Mouse (Mus musculus): ENCODE data around the gene Mctp2.
A peak's percentile ranks its signal among the peaks of the same experiment; 100 is the strongest.
"Not testable (repeated sequence)": the region's sequence is repeated elsewhere in the genome, so short reads cannot be mapped to it uniquely, and the experiment has no call there.

The Mctp2 gene

DNA sequence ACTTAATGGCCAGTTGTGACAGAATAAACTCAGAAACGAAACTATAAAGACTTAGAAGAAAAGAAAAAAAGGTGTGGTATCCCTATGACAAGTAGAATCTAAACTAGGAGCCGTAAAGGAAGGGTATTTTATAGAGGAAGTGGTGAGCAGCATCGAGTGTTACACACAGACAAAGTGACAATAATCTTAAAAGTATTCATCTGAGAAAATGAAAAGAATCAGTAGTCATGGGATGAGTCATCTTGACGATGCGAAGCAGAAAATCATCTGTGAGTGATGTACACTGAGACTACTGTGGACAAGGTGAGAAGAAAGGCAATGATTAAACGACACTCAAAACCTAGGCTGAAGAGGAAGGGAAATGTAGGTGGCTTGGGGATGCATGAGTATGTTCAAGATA, 36.4 kb downstream of the Mctp2 start:
- DNase-seq: no peak

DNA sequence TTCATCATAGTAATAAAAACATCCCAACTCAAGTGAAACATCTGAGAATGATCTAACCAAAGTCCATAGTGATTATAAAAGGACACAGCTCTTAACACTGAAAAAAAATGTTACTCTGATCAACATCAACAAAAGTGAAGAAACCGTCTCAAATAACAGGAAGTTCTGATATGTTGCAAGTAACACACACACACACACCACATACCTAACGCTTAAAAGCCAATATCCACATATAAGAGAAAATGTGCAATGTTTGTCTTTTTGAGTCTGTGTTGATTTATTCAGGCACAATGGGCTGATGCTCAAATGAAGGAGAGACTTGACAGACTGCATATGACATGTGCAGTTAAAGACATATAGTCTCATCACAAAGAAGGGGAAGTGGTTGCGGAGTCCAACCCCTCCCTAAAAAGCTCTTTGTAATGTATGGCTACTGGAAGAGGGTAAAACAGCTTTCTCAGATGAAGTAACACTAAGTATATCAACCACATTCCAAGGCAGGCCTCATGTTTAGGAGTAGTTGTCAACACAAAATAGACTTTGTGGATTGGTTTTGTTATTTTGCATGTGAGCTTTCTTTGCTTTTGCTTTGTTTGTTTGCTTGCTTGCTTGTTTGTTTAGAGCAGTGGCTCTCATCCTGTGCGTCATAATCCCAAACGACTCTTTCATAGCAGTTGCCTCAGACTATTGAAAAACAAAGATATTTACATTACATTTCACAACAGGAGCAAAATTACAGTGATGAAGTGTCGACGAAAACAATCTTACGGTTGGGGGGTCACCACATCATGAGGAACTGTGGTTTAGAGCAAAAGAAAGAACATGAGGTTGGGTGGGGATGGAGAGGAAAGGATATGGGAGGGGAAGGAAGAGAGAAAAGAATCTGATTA, 45.4 kb downstream of the Mctp2 start:
- DNase-seq: no peak

DNA sequence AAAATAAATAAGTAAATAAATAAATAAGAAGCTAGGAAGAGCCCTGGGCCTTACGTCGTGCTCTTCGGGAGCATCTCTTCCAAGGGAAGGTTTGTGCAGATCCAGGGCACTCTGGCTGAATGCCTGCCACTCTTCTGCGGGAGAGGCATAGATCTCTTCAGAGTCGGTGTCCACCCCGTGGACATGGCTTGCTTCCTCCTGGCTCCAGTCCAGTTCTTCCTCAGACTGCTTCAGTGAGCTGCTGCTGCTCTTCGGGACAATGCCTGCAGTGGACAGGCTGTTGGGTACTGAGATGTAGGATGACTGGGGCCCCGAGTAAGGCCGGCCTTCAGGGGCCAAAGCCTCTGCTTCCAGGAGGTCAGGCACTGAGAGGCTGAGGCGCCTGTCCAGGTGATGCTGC, 47.4 kb downstream of the Mctp2 start:
- no peak for DNase-seq

DNA sequence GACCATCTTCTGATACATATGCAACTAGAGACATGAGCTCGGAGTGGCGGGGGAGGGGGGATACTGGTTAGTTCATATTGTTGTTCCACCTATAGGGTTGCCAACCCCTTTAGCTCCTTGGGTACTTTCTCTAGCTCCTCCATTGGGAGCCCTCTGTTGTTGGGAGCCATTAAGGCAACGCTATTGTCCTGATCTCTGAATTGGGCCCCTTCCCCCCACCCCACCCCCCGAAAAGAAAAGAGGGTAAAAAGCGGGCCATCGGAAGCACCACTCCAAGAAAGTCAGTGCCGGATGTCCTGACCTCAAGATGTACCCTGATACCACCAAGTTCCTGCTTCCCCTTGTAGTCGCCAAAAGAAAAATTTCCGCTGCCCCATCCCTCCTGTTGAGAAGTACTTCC, 56.1 kb downstream of the Mctp2 start:
- not testable (repeated sequence) for DNase-seq

DNA sequence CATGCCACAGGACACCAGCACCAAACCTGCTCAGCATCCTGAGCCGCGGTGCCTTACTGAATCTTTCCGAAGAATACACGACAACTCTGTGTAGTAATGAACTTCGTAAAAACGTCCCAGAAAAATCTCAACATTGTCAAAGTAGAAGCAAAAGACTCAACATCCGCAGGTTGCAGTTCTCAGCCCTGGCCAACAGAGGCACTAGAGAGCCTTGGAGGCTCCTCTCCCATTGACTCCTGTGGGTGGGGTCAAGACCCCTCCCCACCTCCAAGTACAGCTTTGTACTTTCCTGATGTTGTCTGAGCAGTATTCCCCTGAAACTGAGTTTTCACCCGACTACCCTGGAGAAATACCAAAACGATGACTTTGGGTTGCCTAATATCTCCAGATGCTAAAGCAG, 65.1 kb downstream of the Mctp2 start:
- peak; percentile 15 for DNase-seq

DNA sequence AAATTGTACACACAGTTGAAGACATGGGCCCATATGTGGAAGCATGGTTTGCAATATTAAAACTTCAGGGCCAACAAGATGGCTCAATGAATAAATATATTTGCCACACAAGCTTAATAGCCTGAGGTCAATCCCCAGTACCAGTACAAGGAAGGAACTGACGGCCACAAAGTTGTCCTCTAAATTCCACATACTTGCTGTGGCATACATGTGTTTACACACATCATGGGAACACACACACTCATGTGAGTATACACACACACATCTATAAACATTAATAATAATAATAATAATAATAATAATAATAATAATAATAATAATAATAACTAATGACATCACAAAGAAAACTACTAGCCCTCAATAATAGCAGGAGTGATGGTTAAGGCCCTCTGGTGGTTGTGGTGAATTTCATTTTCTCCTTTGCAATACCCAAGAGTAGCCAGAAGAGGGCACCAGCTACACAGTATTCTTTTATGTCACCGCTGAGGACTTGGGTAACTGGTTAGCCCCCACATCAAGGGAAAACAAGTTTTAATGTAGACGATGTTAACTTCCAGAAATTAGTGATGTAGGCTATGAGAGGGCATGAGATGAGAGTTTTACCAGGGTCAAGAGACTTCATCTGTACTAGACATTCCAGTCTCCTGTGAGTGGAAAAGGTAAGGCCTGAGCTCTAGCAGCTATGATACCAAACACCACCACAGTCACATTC, 66.5 kb downstream of the Mctp2 start:
- DNase-seq: peak; percentile 54

DNA sequence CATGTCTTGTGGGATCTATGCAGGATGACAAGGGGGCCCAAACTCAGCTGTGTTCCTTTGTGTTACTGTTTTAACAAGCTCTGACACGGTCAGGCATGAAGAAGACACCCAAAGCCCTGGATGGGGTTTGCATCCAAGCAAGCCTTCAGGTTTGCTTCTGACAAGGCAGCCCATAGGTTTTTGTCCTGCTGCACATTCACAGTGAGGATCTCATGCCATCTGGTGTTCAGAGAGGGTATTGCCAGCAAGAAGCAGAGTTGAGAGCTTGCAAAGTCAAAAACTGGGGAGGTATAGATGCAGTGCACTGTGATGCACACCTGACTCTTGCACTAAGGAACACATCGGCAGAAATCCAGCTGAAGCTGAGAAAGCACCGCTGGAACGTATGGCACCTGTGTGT, 67.8 kb downstream of the Mctp2 start:
- peak; percentile 72 for DNase-seq

DNA sequence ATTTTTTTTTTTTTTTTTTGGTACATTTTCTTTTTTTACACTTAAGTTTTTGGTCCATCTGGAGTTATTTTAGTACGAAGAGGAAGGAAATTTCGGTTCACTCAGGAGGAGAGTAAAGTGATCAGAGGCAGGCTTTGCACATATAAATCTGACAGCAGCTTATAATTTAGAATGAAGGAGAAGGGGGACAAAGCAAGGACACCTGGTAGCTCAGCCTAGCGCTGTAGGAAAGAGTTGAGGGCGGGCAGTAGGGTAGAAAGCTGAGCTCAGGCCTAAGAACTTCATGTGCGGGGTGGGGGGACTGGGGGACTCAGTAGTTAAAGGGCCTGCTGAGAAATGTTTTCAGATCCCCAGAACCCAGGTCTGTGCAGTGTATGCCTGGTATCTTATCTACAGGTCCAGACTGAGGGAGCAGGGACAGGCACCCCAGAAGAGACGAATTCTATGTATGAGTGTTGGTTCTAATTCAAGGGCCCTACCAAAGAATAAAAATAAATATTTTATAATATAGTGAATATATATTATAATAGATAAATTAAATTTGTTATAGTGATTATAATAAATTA, 71.9 kb downstream of the Mctp2 start:
- no peak for DNase-seq

DNA sequence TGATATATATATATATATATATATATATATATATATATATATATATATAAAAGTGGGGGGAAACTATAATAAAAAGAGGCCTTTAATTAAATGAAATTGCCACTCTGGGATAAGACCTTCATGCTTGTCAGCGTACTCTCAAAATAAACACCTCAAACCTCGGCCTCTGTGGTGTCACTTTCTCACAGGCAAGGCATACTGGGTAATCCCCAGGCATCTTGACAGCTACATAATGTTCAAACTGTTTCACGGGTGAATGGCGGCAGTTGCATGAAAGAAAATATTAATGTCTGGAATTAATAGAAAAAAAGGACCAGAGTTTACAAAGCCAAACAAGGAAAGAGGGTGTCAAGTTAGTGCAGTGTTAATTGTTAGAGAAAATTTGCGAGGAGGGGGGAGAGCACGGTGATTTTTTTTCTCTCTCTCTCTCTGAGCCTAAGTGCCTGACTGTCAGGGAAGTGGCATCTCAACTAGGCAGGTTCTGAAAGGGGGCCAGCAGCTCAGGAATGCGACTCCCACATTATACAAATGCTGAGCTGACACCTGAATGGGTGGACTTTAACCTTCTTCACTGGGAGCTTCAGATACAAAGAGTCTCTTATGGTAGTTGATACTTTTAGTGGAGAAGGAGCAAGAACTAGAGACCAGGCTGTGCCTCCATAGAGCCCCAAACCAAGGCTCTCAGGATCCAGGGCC, 75.1 kb downstream of the Mctp2 start:
- DNase-seq: no peak

DNA sequence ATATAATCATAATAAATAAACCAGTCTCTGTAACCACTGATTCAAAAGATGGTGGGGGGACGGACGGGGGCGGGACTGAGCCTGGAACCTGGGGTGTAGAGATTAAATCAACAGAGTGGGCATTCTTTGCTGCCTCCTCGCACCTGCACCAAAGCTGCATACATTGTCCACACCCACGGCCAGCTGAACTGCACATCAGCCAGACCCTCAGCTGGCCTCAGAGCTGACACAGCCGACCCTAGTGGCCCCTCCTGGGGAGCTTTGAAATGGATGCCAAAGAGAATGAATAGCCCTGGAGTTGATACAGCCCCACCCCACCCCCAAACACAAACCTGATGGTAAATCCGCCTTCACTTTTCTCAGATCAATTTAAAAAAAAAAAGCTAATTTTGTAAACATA, 76.5 kb downstream of the Mctp2 start:
- no peak for DNase-seq

DNA sequence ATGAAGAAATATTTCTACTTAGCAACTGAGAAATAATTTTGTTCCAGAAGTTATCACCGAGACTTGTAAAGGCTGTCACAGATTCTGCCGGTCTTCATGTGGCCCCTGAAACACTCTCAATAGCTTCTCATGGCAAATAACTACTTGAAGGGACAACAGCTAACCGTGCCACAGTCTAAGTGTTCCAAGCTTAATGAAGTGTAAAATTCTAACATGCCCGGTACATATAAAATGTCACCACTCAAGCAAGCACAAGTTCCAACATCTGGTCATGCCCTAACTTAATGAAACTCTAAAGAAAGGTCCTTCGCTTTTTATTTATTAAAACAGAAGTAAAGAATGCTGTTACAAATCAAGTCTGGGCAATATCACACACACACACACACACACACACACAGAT, 82.8 kb downstream of the Mctp2 start:
- no peak for DNase-seq

DNA sequence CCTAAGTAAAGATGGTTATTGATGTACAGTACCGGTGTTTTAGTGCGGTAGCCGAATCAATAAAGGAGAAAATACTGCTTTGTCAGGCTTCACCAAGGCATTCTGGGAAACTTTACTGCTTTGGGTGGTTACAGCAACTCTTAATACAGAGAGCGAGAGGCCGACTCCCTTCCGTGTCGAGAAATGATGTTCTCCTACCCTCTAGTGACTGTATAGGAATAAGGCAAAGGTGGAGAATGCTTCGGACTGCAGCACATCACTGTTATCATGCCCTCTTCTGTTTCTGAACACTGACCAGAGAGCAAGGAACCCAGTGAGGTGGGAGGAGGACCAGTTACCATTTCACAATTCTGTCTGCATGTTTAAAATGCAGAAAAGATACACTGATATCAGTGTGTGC, 83.9 kb downstream of the Mctp2 start:
- no peak for DNase-seq

DNA sequence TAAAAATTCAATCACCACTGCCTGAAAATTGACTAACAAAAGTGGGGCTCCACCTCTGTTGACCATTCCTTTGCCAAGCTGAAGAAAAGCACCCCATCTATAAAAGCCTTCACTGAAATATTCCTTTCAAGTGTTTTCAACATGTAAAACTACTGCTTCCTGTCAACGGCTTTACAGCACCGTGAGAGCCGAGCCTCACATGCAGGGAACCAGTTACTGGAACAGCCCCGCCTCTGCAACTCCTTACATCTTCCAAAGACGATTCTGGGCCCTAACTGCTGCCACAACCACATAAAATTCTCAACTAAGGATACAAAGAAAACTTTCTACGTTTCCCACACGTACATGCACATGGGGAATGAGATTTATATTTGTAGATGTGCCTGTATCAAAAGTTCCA, 88.4 kb downstream of the Mctp2 start:
- no peak for DNase-seq

DNA sequence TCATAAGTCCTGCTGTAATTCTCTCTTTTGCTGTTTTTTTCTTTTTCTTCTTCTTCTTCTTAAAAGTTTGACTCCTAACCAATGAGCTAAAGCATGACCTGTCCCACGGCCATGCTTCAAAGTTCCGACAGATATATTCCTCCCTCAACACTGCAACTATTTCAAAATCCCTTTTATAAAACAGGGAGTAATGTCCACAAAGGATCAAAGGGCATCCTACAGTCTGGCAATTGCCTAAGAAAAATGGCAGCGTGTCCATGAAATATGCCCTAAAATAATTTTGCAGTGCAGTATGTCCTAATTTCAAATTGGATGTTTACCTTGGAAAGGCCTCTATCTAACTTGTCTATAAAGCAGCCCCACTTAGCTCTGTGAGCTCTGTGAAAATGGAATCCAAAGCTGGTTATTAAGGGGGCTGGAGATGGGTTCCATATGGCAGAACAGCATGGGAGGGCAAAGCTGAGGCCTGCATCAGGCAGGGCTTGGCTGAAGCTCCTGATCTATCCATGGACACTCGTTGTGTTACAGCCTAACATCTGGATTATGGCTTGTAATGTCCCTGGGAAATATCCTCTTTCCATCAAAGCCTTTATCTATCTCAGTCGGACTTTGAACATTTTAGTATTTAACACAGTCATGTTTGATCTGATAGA, 90.7 kb downstream of the Mctp2 start:
- no peak for DNase-seq

DNA sequence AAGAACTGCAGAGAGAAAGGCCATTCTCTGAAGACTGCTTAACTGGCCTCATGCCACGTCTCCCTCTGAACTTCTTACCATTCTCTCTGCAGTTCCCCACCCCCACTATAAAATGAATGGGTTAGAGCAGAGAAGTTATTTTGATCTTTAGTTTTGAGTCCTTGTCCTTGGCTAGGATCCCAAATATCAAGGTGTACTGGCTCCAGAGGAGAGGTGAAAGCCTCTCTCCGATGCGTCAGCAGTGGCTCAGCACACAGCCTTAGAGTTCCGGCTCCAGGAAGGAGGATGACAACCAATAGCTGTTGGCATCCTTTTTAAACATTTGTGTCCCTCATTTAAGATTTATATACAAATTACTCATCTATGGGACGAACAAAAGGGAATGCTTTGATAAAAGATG, 96.2 kb downstream of the Mctp2 start:
- DNase-seq: no peak

DNA sequence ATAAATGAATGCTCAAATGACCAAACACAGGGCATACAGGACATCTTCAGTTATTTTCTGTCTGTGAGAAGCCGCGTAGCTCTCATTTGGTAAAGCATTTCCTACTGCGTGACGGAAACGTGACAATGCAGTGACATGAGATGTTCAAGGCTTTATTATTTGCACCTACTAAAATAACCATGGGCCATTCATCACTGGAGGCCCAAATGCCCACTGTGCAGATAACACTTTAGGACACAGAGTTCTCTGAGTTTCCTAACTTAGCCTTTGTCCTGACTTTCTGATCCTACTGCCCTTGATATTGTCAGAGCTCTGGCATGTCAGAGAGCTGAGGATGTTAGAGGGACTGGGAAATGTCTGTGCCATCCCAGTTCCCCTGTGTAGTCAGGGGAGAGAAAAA, 97.1 kb downstream of the Mctp2 start:
- DNase-seq: no peak

DNA sequence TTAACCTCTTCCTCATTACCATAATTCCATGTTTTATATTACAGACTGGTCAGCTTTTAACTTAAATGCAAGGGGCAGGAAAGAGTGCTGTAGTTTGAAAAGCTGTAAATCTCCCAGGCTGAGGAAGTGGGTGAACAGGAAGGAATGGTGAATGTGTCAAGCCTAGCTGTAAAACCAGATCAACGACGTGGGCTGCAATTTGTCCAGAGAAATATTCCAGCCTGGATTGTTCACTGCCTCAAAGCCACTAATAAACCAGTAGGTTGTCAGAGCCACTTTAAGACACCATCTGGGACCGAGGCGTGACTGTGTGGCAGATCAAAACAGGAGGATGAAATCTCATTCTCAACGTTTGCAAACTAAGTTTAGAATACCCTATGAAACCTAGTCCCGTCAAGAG, 99.6 kb downstream of the Mctp2 start:
- no peak for DNase-seq

DNA sequence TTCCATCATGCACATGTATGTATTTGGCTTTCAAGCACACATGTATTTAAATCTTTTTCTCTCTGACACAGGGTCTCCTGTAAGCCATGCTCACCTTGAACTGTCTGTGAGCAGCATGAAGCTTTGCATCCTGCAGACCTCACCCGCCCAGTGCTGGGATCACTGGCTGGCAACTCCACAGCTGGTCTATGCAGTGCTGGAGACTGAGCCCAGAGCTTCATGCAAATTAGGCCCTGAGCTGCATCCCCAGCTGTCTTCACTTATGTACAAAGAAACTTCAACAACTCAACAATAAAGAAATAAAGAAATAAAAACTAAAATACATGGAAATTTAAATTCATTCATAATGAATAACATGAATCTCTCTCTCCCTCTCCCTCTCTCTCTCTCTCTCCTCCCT, 110.7 kb downstream of the Mctp2 start:
- no peak for DNase-seq

DNA sequence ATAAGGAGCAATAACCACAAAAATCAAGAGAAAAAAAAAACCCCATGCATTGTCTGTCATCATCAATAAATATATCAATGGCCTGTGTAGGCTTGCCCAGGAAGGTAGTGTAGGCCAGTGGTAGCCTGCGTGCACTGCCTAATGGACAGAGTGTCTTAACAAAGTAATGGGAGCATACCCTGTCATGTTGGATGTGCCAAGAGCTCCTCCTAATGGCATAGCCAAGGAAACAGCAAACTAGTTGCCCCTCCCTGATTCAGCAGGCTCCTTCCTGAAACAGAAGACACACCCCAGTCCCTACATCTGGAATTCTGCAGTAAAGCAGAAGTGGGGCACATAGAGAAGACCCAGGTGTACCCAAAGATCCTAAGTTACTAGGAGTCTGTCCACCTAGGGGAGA, 113.1 kb downstream of the Mctp2 start:
- DNase-seq: no peak

DNA sequence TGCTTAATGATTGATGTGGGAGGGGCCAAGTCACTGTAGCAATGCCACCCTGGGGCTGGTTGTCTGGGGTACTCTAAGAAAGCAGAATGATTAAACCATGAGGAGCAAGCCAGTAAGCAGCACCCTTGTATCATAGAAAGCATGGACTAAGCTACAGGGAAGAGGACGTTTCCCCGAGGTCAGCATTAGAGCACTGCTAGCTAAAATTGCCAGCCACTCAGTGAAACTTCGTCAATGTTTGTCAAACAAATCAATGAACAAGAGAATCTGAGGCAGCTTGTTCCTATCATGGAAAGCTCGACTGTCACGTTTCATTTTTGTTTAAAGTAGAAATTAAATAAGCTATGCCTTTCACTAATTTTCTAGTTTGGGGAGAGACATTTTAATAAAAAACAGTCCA, 124.8 kb downstream of the Mctp2 start:
- no peak for DNase-seq

DNA sequence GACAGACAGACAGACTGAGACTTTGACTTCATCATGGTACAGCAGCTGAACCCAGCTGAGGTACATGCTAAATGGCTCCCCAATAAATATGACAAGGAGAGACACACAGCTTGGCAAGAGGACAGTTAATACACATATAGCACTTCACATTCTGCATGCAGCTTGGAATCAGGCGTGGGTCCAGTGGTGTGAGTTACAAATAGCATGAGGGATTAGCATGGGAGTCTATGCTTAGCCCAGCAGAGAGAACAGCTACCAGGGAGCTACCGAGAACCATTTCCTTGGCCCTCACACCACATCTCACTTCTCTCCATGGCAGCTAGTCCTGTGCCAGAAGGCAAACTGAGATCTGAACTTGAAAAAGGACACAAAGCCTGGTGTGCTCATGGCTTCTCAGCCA, 137.1 kb downstream of the Mctp2 start:
- DNase-seq: no peak

DNA sequence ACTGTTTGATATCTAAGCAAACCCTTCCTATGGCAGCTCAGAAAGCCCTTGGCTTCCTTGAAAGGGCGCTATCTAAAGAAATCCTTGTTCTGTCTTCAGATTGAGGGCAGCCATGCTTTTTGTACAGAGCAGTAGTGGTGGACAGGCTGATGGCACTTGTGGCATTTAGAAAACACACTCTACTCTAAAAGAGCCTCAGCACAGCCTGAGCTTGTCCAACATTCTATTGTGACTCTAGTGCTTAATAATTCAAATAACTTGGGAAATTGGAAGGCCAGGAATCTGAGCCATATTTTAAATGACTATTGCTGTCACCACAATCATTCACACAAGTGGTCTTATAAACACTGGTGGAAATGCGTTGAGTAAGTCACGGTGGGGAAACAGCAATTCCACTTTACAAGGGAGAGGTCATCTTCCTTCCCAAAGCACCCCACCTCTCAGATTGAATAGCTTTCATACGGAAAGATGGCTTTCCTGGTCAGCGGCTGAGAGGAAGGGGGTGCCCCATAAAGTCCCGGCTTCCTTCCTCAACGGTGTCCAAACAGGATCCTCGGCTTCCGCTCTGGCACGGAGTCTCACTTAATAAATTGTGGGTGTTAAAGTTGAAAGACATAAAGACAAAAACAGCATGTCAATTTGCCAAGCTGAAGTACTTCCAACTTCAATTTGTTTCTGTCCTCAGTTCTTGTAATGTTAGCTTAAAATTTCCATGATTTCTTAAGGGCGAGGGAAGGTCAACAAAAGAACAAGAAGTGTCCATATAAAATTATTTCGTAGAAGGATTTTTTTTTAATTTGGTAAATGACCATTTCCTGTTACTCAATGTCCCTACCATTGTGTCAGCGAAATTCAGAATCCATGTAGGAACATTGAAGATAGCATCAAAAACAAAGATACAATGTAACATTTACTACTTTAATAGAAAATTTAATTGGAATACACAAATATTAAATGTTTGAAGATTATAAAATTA, 140.4 kb downstream of the Mctp2 start:
- no peak for DNase-seq
